Mouse (Mus musculus) ES-E14 (cell line): ENCODE results near the gene Gm1110.

ENCODE experiments used
- CHD2 ChIP-seq: IDR thresholded peaks from 2 replicates; pipeline ENCODE4 v1.6.1; 2014; ENCODE audit warnings: mild to moderate bottlenecking, low read depth, low read length, inconsistent platforms
- MAFK ChIP-seq: IDR thresholded peaks from 2 replicates; pipeline ENCODE4 v1.6.1; 2014; ENCODE audit warnings: mild to moderate bottlenecking, low read depth, low read length, inconsistent platforms; ENCODE audit not compliant: insufficient read depth
- ZC3H11A ChIP-seq: IDR thresholded peaks from 2 replicates; pipeline ENCODE4 v1.6.1; 2012; ENCODE audit warnings: low read depth, mild to moderate bottlenecking, inconsistent platforms, low read length, borderline replicate concordance
- ZNF384 ChIP-seq: IDR thresholded peaks from 2 replicates; pipeline ENCODE4 v1.6.1; 2012; ENCODE audit warnings: low read depth, low read length, inconsistent platforms

- TF ChIP-seq MAFK, result no peak
- TF ChIP-seq CHD2, result no peak
- TF ChIP-seq ZNF384, result no peak
- no peak for TF ChIP-seq ZC3H11A
Observed at GRCm38 (mm10) chr9:26831089-26831488, 91.8 kb downstream of the Gm1110 start.
